Mouse (Mus musculus): Measurements from ENCODE around the gene Lrriq3.

DNA sequence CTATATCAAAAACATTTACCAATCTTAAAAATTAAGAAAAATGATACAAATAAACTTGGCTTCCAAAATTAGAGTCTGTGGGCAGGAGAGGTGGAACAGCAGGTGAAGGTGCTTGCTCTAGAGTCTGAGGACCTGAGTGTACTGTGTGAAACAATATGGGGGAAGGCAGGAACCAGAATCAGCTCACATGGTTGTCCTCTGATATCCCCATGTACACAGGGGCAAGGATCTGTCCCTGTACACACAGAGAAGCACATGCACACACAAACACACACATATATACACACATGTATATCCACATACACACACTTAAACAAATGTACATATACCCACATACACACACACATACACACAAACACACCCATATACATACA is 33.8 kb upstream of the Lrriq3 start:
- TF ChIP-seq POLR2A (IDR thresholded peaks at IDR 0.05; ENCODE audit: insufficient read depth, low read depth, low read length) (no peak), CTCF (IDR thresholded peaks at IDR 0.05) (no peak)

Measured in heart, adult 2 months (tissue).